Mouse (Mus musculus) hindbrain, embryonic 16.5 days (tissue): Measurements from ENCODE around the gene Tmod4. TPM values are rescaled to one million over a fixed set of nuclear protein-coding genes. Genes with fewer than 3 reads are reported as not detected.
A peak's percentile ranks its signal among the peaks of the same experiment; 100 is the strongest.
"Not testable (repeated sequence)": the region's sequence is repeated elsewhere in the genome, so short reads cannot be mapped to it uniquely, and the experiment has no call there.

ENCODE experiments used
- ATAC-seq: fragments of 200-750 bp; cut with Nextera tagmentation; 2 replicates; pipeline ENCODE4 v1.8.0; 2017; ENCODE audit warnings: moderate TSS enrichment, moderate library complexity
- H3K27ac ChIP-seq: fragments of 300-500 bp; sonication (generic); 2 replicates; pipeline ENCODE4 v1.5.1; 2014; ENCODE audit warnings: low read depth, mild to moderate bottlenecking, control low read depth, low read length, moderate library complexity
- H3K27me3 ChIP-seq: fragments of 300-500 bp; sonication (generic); replicated peaks from 2 replicates; pipeline ENCODE4 v1.6.1; 2014; ENCODE audit warnings: low read length; ENCODE audit not compliant: control insufficient read depth, insufficient read depth
- H3K36me3 ChIP-seq: fragments of 300-500 bp; sonication (generic); 2 replicates; pipeline ENCODE4 v1.6.1; 2014; ENCODE audit warnings: mild to moderate bottlenecking, low read length, moderate library complexity, mixed read lengths; ENCODE audit not compliant: control insufficient read depth, insufficient read depth
- H3K4me1 ChIP-seq: fragments of 300-500 bp; sonication (generic); 2 replicates; pipeline ENCODE4 v1.6.1; 2014; ENCODE audit warnings: low read depth, low read length; ENCODE audit not compliant: control insufficient read depth, insufficient read depth
- H3K4me2 ChIP-seq: fragments of 300-500 bp; sonication (generic); 2 replicates; pipeline ENCODE4 v1.6.1; 2014; ENCODE audit warnings: mild to moderate bottlenecking, low read length, control low read depth, moderate library complexity
- H3K4me3 ChIP-seq: fragments of 300-500 bp; sonication (generic); 2 replicates; pipeline ENCODE4 v1.5.1; 2014; ENCODE audit warnings: mild to moderate bottlenecking, low read length, control low read depth, moderate library complexity
- H3K9ac ChIP-seq: fragments of 300-500 bp; sonication (generic); 2 replicates; pipeline ENCODE4 v1.6.1; 2014; ENCODE audit warnings: low read depth, mild to moderate bottlenecking, control low read depth, low read length, moderate library complexity
- H3K9me3 ChIP-seq: fragments of 300-500 bp; sonication (generic); 2 replicates; pipeline ENCODE4 v1.6.1; 2014; ENCODE audit warnings: mild to moderate bottlenecking, low read length, moderate library complexity; ENCODE audit not compliant: control insufficient read depth
- WGBS: fragments of 180-500 bp; shearing (Covaris S2); extraction: QIAGEN DNeasy Blood & Tissue Kit; methylation state at CpG from one replicate; pipeline ENCODE4 v1.1.7; 2014; 5-methylcytosine and 5-hydroxymethylcytosine counted together
- polyA plus RNA-seq: library from polyadenylated mRNA; unstranded; fragments of >200 nt; fragmentation: Nextera tagmentation; extraction: Ambion mirVana; gene quantifications from 2 replicates; pipeline ENCODE4 v1.2.1, GENCODE M21; 2015

Tmod4 gene
- polyA plus RNA-seq, 1 experiment from 2014 or later: 0.98 TPM

DNA sequence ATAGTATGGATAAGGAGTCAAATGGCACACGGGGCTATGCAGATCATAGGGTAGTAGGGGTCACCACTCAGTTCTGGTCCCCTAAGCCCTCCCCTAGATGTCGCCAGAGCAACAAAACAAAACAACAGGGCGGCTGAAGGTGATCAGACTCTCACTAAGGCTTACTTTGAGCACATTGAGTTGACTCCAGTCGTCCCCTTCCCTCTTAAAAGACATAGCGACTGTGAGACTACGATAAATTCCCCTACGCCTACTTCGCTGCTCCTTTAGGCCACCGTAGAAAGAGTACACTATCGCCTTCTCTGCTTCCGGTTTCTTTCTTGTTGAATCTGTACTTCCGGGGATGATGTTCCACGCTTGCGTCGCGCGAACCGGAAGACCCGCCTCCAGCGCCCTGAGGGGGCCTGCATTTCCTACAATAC is 9.4 kb downstream of the Tmod4 start, which contains the start of the genes Scnm1 and Lysmd1:
Gene Scnm1 (minus strand): TSS at position 332 of the 422 bp plus-strand sequence.
Gene Lysmd1 (plus strand): TSS at position 409 of the 422 bp plus-strand sequence.
- H3K9me3 ChIP-seq: no peaks in the 10 kb centered on the region
- peaks cover 5% of the 10 kb centered on the region; the same call in 1 of the 2 replicates for H3K36me3 ChIP-seq
- H3K27ac ChIP-seq: peak within 1 kb of the TSS; percentile 15
- peak; percentile 96 for ATAC-seq
- H3K27me3 ChIP-seq: no peaks in the 10 kb centered on the region
- peak within 1 kb of the TSS; percentile 59 for H3K9ac ChIP-seq
- peak within 1 kb of the TSS; percentile 88 for H3K4me2 ChIP-seq
- peaks cover 20% of the 10 kb centered on the region for H3K4me1 ChIP-seq
- 0% methylated on average over 20 of the region's 20 CpGs for WGBS
- H3K4me3 ChIP-seq: peak within 1 kb of the TSS; percentile 45

DNA sequence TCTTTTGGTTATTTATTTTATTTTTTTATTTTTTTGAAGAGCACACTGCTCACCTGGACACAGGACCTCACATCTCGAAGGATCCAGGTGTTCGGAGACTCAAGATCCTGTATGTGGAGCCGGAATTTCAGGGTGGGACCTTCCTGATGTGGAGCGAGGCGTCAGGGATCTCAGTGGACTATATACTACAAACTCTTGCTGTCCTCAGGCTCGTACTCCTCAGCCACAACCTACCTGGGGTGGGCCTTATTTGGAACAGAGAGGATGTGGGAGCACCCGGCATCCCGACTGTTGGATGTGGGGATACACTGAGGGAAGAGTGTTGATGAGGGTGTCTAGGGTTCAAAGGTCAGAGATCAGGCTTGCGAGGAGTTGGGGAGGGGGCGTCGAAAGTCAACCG is 9.9 kb downstream of the Tmod4 start:
- not testable (repeated sequence) for H3K36me3 ChIP-seq, H3K9me3 ChIP-seq, H3K4me2 ChIP-seq, H3K9ac ChIP-seq, H3K27ac ChIP-seq, H3K27me3 ChIP-seq
- Histone ChIP-seq H3K4me1 (peaks cover 20% of the 10 kb centered on the region), H3K4me3 (peak overlapping the region; percentile 45)
- peak; percentile 73 for ATAC-seq
- WGBS: no CpG with 5 or more reads among the region's 12 CpGs

DNA sequence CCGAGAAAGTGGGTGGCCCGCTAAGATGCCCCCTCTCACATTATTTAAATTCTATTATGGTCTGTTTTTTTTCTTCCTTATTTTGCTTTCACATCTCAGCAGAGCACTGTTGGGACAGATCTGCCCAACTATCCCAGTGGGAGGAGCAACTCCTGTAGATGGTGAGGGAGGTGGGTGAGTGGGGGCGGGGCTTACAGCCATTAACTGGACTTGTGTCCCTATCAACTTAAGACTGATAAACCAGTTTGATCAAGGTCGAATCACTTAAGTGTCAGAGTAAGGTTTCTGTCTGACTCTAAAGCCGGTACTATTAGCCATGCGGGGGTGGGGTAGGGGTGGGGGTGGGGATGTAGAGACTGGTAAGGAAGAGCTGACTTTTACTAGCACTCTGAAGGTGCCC is 10.7 kb downstream of the Tmod4 start:
- H3K36me3 ChIP-seq: peaks cover 5% of the 10 kb centered on the region; the same call in 1 of the 2 replicates
- no peak for ATAC-seq
- H3K27ac ChIP-seq: no peak overlapping the region
- H3K27me3 ChIP-seq: no peaks in the 10 kb centered on the region
- peak overlapping the region; percentile 11; the same call in 1 of the 2 replicates for H3K9ac ChIP-seq
- H3K4me1 ChIP-seq: peaks cover 18% of the 10 kb centered on the region
- WGBS: 34% methylated on average over 6 of the region's 6 CpGs
- peak overlapping the region; percentile 66 for H3K4me2 ChIP-seq
- H3K9me3 ChIP-seq: no peaks in the 10 kb centered on the region
- peak overlapping the region; percentile 38 for H3K4me3 ChIP-seq

DNA sequence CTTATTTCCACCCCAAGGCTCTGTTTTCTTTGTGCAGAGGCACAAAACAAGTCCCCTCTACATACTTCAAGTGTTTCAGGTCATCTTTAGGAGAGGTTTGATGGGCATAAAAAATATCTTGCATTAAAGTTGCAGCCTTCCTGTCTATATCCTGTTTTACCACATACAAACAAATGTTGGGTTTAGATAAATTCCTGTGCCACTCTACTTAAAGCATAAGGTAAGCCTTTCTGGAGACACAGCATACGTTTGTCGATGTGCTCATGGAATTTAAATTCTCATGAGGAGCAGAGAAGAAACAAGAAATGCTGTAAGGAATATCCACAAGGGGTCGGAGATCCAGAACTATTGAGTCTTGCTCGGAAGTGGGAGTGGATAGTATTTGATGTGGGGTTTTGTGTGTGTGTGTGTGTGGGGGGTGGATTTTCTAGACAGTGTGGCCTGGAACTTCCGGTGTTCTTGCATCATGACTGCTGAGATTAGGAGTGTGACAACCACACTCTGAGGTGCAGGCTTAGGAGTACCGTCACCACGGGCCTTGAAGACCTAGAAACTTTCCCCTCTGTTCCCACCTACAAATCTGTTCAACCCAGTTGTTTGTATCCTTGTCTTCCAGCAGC is 11.3 kb downstream of the Tmod4 start:
- no peaks in the 10 kb centered on the region for H3K27me3 ChIP-seq
- peak overlapping the region; percentile 11 for H3K9ac ChIP-seq
- WGBS: 95% methylated on average over 7 of the region's 7 CpGs
- peak overlapping the region; percentile 66 for H3K4me2 ChIP-seq
- ATAC-seq: no peak
- H3K27ac ChIP-seq: no peak overlapping the region
- H3K4me1 ChIP-seq: peaks cover 18% of the 10 kb centered on the region
- peak overlapping the region; percentile 38 for H3K4me3 ChIP-seq
- H3K9me3 ChIP-seq: no peaks in the 10 kb centered on the region
- H3K36me3 ChIP-seq: peaks cover 4% of the 10 kb centered on the region; the same call in 1 of the 2 replicates

DNA sequence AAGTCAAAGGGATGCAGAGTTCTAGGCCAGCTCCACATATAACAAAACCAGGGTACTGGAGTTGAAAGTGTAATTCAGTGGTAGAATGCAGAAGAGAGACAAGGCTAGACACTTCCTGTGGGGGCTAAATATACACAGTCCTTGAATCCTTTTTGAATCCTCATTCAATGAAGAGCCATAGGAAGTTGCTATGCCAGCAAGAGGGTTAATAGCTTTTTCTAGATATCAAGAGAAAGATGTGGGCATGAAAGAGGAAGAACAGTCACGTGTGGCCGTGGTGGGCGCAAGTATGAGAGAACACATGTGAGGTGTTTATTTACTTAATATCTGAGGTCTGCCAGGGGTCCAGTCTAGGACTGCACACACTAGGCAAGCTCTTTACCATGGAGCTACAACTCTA is 12.1 kb downstream of the Tmod4 start:
- WGBS: 94% methylated on average over 3 of the region's 3 CpGs
- Histone ChIP-seq H3K36me3 (peaks cover 6% of the 10 kb centered on the region; the same call in 1 of the 2 replicates), H3K4me3 (no peak overlapping the region), H3K9ac (no peak overlapping the region), H3K4me2 (no peak overlapping the region), H3K9me3 (no peaks in the 10 kb centered on the region), H3K4me1 (peaks cover 18% of the 10 kb centered on the region), H3K27ac (no peak overlapping the region), H3K27me3 (no peaks in the 10 kb centered on the region)
- ATAC-seq: no peak

DNA sequence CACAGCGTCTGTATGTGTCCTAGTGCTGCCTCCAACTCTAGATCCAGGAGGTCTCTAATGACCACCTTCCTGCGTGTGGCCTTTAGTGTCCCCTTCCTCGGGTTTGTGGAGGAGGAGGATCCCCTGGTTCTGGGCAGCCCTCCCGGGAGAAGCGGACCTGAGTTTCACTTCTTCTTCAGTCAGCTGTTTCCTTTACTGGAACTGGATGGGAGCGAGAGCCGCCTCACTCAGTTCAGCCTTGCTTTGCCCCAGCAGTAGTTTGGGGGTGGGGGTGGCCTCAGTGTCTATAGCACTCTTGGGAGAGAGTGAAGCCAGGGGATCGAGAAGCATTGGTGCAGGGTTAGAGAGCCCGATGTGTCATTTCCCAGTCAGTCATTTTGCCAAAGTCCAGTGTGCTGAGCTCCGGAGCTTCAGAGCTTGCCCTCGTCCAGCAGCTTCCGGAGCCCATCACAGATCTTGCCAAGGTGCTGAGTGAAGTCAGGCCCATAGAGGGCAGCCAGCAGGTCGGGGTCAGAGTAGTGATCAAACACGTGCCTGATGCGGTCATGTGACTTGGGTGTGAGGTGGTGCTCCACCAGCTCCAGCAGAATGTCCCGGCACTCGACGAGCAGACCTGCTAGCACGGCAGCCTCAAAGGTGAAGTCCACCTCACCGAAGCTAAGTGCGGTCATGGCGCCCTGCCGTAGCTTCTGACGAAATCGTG is 15.5 kb downstream of the Tmod4 start:
- no peak for ATAC-seq
- WGBS: 73% methylated on average over 25 of the region's 25 CpGs
- Histone ChIP-seq H3K27me3 (no peaks in the 10 kb centered on the region), H3K36me3 (peaks cover 8% of the 10 kb centered on the region; the same call in 1 of the 2 replicates), H3K9ac (no peak overlapping the region), H3K27ac (no peak overlapping the region), H3K4me1 (peaks cover 12% of the 10 kb centered on the region), H3K9me3 (no peaks in the 10 kb centered on the region), H3K4me2 (no peak overlapping the region), H3K4me3 (no peak overlapping the region)

DNA sequence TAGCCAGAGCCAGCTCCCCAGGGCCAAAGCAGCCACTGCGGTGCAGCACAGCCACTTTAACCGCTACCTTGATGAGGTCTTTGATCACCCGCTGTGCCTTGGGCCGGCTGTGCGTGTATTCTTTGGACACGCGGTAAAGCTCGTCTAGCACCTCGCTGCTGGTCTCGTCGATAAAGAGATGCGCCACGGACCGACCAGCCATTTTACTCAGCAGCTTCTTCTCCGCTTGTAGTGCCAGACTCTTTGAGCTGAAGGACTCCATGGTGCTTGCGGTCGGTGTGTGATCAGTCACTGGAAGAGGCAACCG is 16.0 kb downstream of the Tmod4 start:
- H3K4me1 ChIP-seq: peaks cover 8% of the 10 kb centered on the region
- WGBS: 70% methylated on average over 18 of the region's 18 CpGs
- no peak overlapping the region for H3K9ac ChIP-seq
- no peaks in the 10 kb centered on the region for H3K27me3 ChIP-seq
- ATAC-seq: no peak
- H3K9me3 ChIP-seq: no peaks in the 10 kb centered on the region
- H3K36me3 ChIP-seq: peaks cover 8% of the 10 kb centered on the region; the same call in 1 of the 2 replicates
- no peak overlapping the region for H3K4me2 ChIP-seq
- no peak overlapping the region for H3K4me3 ChIP-seq
- no peak overlapping the region for H3K27ac ChIP-seq

DNA sequence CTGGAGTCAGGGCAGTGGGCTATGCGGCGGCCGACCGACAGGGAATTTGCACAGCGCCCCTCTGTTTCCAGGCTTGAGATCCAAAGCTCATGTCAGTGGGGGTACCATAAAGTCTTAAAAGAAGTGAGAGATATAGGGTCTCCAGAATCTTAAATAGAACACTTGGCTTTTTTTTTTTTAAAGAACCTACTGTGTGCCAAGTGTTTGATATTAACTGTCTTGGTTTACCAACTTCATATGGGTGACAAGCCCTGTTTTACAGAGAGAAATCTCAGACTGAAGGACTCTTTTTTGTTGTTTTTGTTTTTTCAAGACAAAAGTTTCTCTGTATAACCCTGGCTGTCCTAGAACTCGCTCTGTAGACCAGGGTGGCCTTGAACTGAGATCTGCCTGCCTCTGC is 16.5 kb downstream of the Tmod4 start:
- no peaks in the 10 kb centered on the region for H3K9me3 ChIP-seq
- H3K9ac ChIP-seq: no peak overlapping the region
- 91% methylated on average over 6 of the region's 6 CpGs for WGBS
- H3K4me1 ChIP-seq: peaks cover 2% of the 10 kb centered on the region
- no peak for ATAC-seq
- peaks cover 8% of the 10 kb centered on the region; the same call in 1 of the 2 replicates for H3K36me3 ChIP-seq
- no peak overlapping the region for H3K4me3 ChIP-seq
- H3K27ac ChIP-seq: no peak overlapping the region
- H3K27me3 ChIP-seq: no peaks in the 10 kb centered on the region
- H3K4me2 ChIP-seq: no peak overlapping the region

DNA sequence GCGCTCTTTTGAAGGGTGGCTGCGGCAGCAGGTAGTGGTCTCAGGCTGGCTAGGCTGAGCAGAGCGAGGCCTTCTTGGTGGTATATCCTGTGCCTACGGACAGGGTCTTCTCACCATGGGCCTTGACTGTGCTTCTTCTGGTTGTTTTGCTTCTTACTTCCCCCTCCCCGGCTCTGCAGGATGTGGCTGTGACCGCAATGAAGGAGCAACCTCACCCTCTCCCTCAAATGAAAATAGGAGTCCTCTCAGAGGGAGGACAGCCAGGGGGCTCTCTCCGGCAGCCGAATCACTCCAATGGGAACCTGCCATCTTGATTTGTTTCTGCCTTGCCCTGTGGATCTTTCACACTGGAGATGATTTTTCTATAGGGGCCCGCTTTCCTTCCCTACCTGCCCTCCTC is 17.2 kb downstream of the Tmod4 start:
- no peak for ATAC-seq
- WGBS: 94% methylated on average over 9 of the region's 9 CpGs

More for the DNA sequence above, 17.2 kb downstream of the Tmod4 start:
- Histone ChIP-seq H3K36me3 (peaks cover 8% of the 10 kb centered on the region; the same call in 1 of the 2 replicates), H3K27ac (no peak overlapping the region), H3K9me3 (no peaks in the 10 kb centered on the region), H3K9ac (no peak overlapping the region), H3K4me2 (no peak overlapping the region), H3K4me1 (no peaks in the 10 kb centered on the region), H3K4me3 (no peak overlapping the region), H3K27me3 (no peaks in the 10 kb centered on the region)
